Mouse (Mus musculus): Measurements from ENCODE around the gene Cd52.

- TF ChIP-seq GATA1 (IDR thresholded peaks at IDR 0.05; ENCODE audit: borderline replicate concordance, low read length): no peak
- TF ChIP-seq FLI1 (IDR thresholded peaks at IDR 0.05; ENCODE audit: low read length): no peak
Observed at GRCm38 (mm10) chr4:134082460-134082859, 12.4 kb downstream of the Cd52 start.

Data from megakaryocyte, embryonic 14.5 days (primary cell).